Mouse (Mus musculus): ENCODE data around the gene Rnpepl1. TPM values are rescaled to one million over a fixed set of nuclear protein-coding genes. Genes with fewer than 3 reads are reported as not detected.
"Not testable (repeated sequence)": the region's sequence is repeated elsewhere in the genome, so short reads cannot be mapped to it uniquely, and the experiment has no call there.

The Rnpepl1 gene
- total RNA-seq, 2 experiments from 2014 or later: 69.4 to 69.9 TPM

DNA sequence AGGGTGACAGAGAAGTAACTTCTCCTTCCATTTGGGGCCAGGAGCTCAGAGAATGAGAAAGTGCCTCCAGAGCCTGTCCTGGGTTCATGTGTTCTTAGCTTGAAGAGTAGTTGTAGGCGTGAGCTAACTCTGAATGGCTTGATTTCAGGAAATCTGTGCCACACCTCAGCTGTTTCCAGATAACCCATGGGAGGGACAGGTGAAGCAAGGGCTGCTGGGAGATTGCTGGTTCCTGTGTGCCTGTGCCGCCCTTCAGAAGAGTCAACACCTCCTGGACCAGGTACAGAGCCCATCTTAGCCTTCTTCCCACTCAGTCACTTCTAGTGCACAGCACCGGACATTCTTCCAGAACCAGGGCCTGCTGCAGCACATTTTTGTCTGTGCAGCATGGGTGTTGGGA lies 27.2 kb downstream of the Rnpepl1 start:
- no peak for DNase-seq

DNA sequence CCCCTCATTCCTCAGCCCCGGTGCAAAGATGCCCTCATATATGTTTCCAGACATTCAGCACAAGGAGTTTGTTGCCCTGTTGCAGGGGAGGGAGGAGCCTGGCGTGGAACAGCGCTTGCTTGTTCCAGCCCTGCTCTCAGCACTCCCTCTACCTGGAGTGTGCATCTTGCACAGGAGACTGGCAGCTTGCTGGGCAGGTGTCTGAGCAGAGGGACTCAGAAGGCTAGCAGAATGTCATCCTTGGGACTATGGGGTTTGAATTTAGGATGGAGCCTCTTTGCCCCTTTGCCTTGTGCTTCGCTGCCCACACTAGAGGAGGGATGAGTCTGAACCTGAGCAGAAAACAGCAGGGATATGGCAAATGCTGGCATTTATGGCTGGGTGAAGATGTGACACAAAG lies 29.2 kb downstream of the Rnpepl1 start:
- DNase-seq: no peak

DNA sequence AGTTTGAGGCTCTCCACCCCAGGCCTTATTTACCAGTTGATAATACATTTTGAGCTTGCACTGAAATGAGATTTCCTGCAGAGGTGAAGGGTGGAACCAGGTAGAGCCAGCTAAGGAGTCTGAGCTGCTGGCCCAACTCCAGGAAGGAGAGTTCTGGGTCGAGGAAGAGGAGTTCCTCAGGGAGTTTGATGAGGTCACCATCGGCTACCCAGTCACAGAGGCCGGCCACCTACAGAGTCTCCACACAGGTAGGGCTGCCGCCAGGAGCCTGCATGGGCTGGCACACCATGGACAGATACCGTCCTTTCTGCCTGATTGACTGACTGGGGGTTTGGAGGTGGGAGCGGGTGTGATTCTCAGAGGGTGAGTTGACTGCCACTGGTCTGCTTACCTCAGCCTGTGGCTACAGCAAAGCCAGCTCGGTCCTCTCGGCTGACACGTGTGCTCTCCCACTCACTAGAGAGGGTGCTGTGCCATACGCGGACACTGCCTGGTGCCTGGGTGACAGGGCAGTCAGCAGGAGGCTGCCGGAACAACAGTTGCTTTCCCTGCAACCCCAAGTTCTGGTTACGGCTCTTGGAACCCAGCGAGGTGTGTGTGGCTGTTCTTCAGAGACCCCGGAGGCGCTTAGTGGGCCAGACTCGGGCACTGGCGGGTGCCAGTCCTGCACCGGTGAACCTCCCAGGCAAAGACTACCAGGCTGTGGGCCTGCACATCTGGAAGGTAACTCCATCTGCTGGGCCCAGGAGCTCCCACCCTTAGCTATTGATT lies 32.8 kb downstream of the Rnpepl1 start:
- no peak for DNase-seq

DNA sequence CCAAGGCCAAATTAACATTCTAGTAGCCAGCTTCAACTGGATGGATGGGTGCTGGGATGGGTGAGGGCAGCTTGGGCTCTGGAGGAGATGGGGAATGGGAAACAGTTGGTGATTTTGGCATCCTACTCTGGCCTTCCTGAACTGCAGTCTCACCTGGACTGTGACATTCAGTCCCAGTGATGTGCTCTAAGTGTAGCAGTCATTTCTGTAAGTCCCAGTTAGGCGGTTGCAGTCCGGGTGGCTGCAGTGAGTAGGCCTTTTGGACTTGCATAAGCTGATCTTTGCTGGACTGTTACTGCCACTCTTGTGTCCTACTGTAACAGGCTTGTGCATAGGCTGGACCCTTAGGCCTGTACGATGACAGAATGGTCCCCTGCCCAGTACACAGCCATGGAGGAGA lies 37.4 kb downstream of the Rnpepl1 start:
- DNase-seq: peak in 1 of 2 experiments; percentile 0

DNA sequence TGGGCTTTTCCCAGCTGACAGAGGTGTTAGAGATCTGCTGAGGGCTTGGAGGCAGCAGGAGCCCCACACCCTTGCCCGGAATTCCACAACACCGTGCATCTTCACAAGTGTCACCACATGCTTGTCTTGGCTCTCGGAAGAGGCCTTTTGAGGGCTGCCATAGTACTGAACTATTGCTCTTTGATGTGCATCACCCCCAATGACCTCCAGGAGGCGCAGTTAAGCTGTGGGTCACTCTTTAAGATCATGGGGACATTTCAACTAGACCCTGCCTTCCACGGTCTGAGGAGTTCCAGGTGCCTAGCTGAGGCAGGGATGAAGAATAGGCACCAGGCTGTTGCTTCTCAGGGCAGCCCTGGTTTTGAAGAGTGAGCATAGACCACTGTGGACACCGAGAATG lies 38.8 kb downstream of the Rnpepl1 start:
- DNase-seq: peak; percentile 13 to 40

DNA sequence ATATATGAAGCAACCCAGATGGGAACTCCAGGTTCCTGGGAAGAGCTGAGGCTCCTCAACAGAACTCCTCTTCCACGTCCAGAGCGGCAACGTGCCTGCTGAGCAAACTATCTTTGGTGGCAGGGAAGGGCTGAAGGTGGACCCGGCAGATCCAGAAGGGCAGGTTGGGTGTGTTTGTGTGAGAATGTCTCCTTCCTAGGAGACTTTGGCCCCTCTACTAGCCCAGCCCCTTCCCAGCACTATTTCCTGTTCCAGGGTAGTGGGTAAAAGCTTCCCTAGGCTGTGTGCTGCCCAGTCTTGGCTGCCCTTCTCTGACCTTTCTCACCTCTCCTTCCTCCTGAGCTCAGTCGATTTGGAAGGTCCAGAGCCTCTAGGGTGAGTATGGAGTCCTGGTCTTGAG lies 40.0 kb downstream of the Rnpepl1 start, which contains the start of gene Gpr35:
Gpr35 (plus strand) TSS at position 259 of the 400 bp plus-strand sequence.
- peak in 1 of 2 experiments; percentile 0 for DNase-seq

DNA sequence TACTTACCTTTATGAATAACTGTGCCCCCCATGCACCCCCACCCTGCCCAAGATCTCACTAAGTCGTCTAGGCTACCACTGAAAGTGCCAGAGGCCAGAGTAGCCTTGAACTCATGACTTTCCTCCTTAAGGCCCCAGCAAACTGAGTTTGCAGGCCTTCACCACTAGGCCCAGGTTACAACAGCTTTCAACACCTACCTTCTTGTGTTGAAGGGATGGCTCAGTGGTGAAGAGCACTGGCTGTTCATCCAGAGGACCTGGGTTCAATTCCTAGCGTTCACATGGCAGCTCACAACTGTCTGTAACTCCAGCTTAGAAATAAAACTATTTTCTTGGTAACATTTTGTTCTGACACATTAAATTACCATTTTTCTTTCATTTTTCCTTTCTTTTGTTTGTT lies 43.1 kb downstream of the Rnpepl1 start:
- DNase-seq: no peak

DNA sequence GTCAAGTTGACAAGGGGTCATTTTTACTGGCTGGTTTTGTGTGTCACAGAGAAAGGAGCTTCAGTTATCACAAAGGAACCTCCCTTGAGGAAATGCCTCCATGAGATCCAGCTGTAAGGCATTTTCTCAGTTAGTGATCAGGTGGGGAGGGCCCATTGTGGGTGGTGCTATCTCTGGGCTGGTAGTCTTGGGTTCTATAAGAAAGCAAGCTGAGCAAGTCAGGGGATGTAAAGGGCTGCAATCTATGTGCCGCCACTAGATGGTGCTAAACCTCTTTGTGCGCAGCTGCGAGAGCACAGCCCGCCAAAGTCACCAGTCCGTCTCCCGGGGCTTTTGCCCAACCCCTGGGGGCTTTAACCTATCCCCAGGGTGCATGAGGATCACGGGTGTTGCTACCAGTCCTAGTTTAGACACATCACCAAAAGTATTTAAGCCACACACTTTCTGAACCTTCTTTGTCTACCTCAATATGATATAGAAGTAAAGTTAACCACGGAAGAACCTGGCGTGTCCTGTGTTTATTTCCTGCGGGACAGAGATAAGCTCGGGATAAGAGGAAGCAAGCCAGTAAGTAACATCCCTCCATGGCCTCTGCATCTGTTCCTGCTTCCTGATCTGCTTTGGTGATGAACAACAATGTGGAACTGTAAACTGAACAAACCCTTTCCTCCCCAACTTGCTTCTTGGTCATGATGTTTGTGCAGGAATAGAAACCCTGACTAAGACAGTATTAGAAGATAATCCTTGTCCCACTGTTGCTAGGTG lies 46.2 kb downstream of the Rnpepl1 start:
- peak; percentile 65 to 86 for DNase-seq

DNA sequence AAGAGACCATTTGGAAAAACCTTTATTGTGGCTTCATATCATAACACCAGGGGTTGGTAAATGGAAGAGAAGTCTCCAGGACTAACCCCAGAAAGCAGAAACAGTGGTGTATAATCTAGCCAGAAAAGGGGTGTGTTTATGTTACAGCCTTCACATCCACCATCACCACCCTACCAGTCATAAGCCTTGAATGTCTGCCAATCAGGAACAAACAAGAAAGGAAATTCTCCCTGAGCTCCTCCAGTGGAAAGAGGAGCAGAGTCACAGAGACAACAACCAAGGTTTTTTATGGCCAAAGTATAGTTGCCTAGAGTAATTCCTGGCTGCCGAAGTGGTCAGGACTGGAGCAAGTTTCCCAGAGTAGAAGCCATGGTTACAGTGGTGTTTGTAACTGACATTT lies 48.4 kb downstream of the Rnpepl1 start:
- no peak for DNase-seq

DNA sequence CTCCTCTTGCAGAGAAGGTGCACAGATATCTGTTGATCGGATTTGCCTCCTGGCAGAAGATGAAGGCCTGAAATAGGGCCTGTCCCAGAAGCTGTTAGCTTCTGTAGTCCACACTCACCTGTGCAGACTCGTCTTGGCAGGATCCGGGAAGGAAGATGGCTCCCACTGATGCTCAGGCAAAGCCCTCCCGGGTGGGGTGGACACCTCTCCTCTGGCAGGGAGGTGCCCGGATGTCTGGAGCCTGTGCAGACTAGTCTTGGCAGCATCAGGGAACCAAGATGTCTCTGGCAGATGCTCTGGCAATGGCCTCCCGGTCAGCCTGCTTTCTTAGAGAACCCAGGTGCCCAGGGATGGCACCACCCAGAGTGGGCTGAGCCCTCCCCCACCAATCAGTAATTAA lies 60.2 kb downstream of the Rnpepl1 start:
- DNase-seq: not testable (repeated sequence)

DNA sequence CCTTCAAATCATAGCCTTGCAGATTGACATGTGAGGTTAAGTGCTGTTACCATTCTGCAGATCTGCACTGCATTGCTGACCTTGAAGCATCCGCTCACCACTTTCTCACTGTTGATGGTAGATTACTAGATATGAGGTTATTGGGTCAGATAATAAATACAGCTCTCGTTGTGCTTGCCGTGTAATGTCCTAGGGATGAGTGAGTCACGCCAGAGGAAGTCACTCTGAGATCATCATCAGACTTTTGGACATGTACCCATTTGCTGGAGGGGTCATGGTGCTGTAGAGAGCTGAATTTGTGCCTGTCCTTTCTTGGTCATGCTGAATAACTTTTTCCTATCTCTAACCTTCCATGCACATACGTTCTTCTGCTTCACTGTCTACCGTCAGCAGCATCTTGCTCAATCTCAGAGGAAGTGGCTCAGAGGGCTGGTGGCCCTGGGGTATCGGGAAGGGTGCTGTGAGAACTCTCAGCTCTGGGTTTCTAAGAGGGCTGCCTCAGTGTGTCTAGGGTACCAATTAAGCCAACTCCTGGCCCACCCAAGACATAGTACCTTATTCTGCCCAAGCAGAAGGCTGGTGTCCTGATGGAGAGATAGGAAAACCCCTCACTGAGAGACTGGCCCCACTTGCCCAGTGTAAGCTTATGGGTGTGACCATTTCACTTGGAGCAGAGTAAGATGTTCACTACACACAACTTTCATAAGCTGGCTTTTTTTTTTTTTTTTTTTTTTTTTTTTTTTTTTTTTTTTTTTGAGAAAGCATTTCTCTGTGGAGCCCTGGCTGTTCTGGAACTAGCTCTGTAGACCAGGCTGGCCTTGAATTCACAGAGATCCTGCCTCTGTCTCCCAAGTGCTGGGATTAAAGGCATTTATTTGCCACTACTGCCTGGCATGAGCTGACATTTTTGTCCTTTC lies 61.6 kb downstream of the Rnpepl1 start:
- DNase-seq: peak in 1 of 2 experiments; percentile 36

DNA sequence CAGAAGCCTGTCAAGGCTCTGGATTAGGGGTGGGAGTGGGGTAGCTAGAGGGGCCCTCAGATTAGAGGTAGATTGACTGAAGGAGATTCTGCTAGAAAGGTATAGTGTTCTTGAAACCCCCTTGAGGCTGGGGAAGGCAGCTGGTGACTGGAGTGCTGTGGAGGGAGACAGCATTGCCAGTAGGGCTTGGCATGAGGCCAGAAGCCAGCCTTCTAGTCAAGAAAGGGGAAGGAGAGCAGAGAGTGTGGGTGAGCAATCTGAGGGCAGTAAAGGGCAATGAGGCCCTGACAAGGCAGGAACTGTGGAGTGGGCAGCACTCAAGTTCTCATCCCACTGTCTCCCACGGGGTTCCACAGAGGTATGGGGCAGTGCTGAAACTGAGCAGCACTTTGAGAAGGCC lies 62.3 kb downstream of the Rnpepl1 start:
- DNase-seq: peak; percentile 52 to 62

Other genes starting within 250 kb of the Rnpepl1 start
- 100 to 1,000 TPM; 467 to 480 TPM for gene Gpc1, start 79.1 kb upstream of the Rnpepl1 start, total RNA-seq (2021)
- gene Ankmy1, start 7.9 kb upstream of the Rnpepl1 start, total RNA-seq (2021): not detected
- 10 to 100 TPM; 16.9 to 18.5 TPM for gene Dusp28, start 3.8 kb upstream of the Rnpepl1 start, total RNA-seq (2021)
- gene Capn10, start 23.6 kb downstream of the Rnpepl1 start, total RNA-seq (2021): 1 to 10 TPM; 5.6 to 7.2 TPM
- under 1 TPM; 0.59 to 0.62 TPM for gene Gpr35, start 40.1 kb downstream of the Rnpepl1 start, total RNA-seq (2021)
- not detected for gene Aqp12, start 95.6 kb downstream of the Rnpepl1 start, total RNA-seq (2021)
- gene Kif1a, start 191.2 kb downstream of the Rnpepl1 start, total RNA-seq (2021): 1 to 10 TPM; 1.2 to 1.8 TPM
- not detected for gene Agxt, start 224.5 kb downstream of the Rnpepl1 start, total RNA-seq (2021)

All from heart, adult 18-20 months (tissue).